Mouse (Mus musculus) kidney, adult 2 months (tissue): Measurements from ENCODE around the gene Eef1akmt3.

Source experiments
- CTCF ChIP-seq: fragments of 200-500 bp; conservative IDR thresholded peaks from 2 replicates; pipeline ENCODE4 v1.5.1; 2011; ENCODE audit warnings: low read depth, mild to moderate bottlenecking, control low read depth, low read length, moderate library complexity, mixed read lengths; ENCODE audit not compliant: insufficient read depth, insufficient read length
- POLR2A ChIP-seq: fragments of 200-500 bp; IDR thresholded peaks from one replicate; pipeline ENCODE4 v1.6.1; 2011; ENCODE audit warnings: low read depth, low read length, control low read depth

- no peak for TF ChIP-seq POLR2A
- TF ChIP-seq CTCF = no peak
These were observed 28.2 kb upstream of the Eef1akmt3 start for GRCm38 (mm10) chr10:127069281-127070189.
